ENCODE assay signal across 8 mouse cellular contexts in the genomic region with DNA sequence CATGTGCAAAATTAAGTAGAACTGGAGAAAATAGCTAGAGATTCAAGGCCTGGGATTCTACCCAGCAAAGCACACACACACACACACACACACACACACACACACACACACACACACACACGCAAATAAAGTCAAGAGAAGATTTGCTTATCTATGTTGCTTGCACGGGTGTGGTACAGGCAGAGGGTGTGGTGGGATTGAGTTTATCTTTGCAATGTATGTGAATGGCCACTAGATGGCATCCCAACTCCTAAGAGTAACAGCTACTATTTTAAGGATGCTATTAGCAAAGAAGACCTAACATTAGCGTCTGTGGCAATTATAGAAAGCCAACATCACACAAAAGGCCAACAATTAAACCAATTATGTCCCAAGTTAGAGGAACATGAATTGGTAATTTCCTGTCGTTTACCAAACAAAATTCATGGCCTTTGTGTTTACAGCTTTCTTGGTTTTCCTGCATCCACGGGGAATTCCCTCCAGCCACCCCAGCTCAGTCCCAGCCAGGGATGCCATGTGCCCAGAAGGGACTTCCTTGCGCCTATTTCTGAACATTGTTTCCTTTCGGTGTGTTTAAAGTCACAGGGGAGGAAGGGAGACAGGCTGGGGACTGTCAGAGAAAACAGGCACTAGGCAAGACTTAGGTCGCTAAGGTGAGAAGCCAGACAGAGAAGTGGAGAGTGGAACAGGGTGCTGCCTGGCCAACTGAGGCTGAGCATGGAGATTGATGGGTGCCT. TPM values are rescaled to one million over a fixed set of nuclear protein-coding genes. Genes with fewer than 3 reads are reported as not detected.
DNase-seq lines count a peak whose midpoint lies in the region; ATAC-seq lines count a peak whose summit lies in the region.

No protein-coding gene starts in this region.

- no peak overlapping the region for H3K4me3 ChIP-seq in embryonic facial prominence, embryonic 11.5 days (ENCODE audit: low read depth, low read length)

- peak; percentile 47 for DNase-seq in gastrocnemius, adult 18-20 months (ENCODE audit: low spot score)
- no peak for DNase-seq in gastrocnemius, postnatal 4 days (ENCODE audit: low spot score in 2 of 2)
- peak; percentile 81 for DNase-seq in 416B (ENCODE audit: low read depth)
- peak; percentile 43 for DNase-seq in T-cell, adult 2 months (ENCODE audit: low spot score)
- DNase-seq in embryonic facial prominence, embryonic 11.5 days (ENCODE audit: low spot score): peak; percentile 80
- DNase-seq in kidney, adult 9 months: peak; percentile 50
- peak; percentile 17 to 50 for DNase-seq in lung, postnatal 4 days
- DNase-seq in frontal cortex, postnatal 25 days (ENCODE audit: low spot score in 2 of 2): no peak

- no peak for ATAC-seq in embryonic facial prominence, embryonic 11.5 days (replicated peaks; ENCODE audit: insufficient number of reproducible peaks, low FRiP score, low TSS enrichment, low read depth)

- no peak overlapping the region for H3K27ac ChIP-seq in embryonic facial prominence, embryonic 11.5 days (replicated peaks; ENCODE audit: low read depth, low read length)

- no peaks in the 10 kb centered on the region for H3K4me1 ChIP-seq in embryonic facial prominence, embryonic 11.5 days (ENCODE audit: control insufficient read depth, insufficient read depth, low read length)

- H3K9ac ChIP-seq in embryonic facial prominence, embryonic 11.5 days (replicated peaks; ENCODE audit: low read length): no peak overlapping the region

- 35% methylated on average over 8 of the region's 8 CpGs for WGBS in embryonic facial prominence, embryonic 11.5 days

- no peaks in the 10 kb centered on the region for H3K27me3 ChIP-seq in embryonic facial prominence, embryonic 11.5 days (ENCODE audit: control insufficient read depth, insufficient read depth, low read length)

- no peaks in the 10 kb centered on the region for H3K9me3 ChIP-seq in embryonic facial prominence, embryonic 11.5 days (replicated peaks; ENCODE audit: control insufficient read depth, low read length)

- no peak overlapping the region for H3K4me2 ChIP-seq in embryonic facial prominence, embryonic 11.5 days (ENCODE audit: low read depth, low read length)

- H3K36me3 ChIP-seq in embryonic facial prominence, embryonic 11.5 days (replicated peaks; ENCODE audit: control insufficient read depth, insufficient read depth, low read depth, low read length): no peaks in the 10 kb centered on the region

RNA-seq across cellular contexts. Expression of gene Pik3r6, which starts 17.4 kb away (rescaled TPM):
- 1 to 10 TPM in 1 of 2 experiments, under 1 TPM in 1; 0.82 to 1.2 TPM for total RNA-seq in gastrocnemius, adult 18-20 months (2021)
- total RNA-seq in gastrocnemius, postnatal 4 days (2021): 1 to 10 TPM; 3.8 to 4.8 TPM
- polyA plus RNA-seq in embryonic facial prominence, embryonic 11.5 days (2014; fragmentation: Nextera tagmentation; extraction: Ambion mirVana): 1.2 and 1.5 TPM in 2 replicates

RNA-seq across cellular contexts. Expression of gene Pik3r5, which starts 53.5 kb away (rescaled TPM):
- total RNA-seq in gastrocnemius, adult 18-20 months (2021): under 1 TPM; 0.23 to 0.88 TPM
- under 1 TPM; 0.78 to 0.80 TPM for total RNA-seq in gastrocnemius, postnatal 4 days (2021)
- 0.50 and 0.66 TPM in 2 replicates for polyA plus RNA-seq in embryonic facial prominence, embryonic 11.5 days (2014; fragmentation: Nextera tagmentation; extraction: Ambion mirVana)

Comparison
In these comparisons a context has a peak if more than half of its experiments do, and no peak if none do; other contexts are left out.
1. DNase-seq: peak in gastrocnemius, adult 18-20 months (single experiment), 416B (single experiment), T-cell, adult 2 months (single experiment), embryonic facial prominence, embryonic 11.5 days (single experiment), kidney, adult 9 months (single experiment) and lung, postnatal 4 days (2 of 2); none in gastrocnemius, postnatal 4 days (0 of 2) and frontal cortex, postnatal 25 days (0 of 2).